Mouse (Mus musculus) thymus, adult 2 months (tissue): ENCODE results near the gene Parp12. TPM values are rescaled to one million over a fixed set of nuclear protein-coding genes. Genes with fewer than 3 reads are reported as not detected.

Experiments
- DNase-seq: peaks from one replicate; pipeline ENCODE4 v3.0.0; 2021
- H3K27ac ChIP-seq: fragments of 200-500 bp; 2 replicates; pipeline ENCODE4 v1.5.1; 2012; ENCODE audit warnings: low read length, control low read depth; ENCODE audit not compliant: control insufficient read depth, insufficient read depth
- H3K27me3 ChIP-seq: fragments of 200-500 bp; 2 replicates; pipeline ENCODE4 v1.6.1; 2012; ENCODE audit warnings: mild to moderate bottlenecking, low read length, moderate library complexity, mixed read lengths; ENCODE audit not compliant: control insufficient read depth, insufficient read depth
- H3K36me3 ChIP-seq: fragments of 200-500 bp; 2 replicates; pipeline ENCODE4 v1.6.1; 2012; ENCODE audit warnings: mild to moderate bottlenecking, low read length, moderate library complexity; ENCODE audit not compliant: control insufficient read depth, insufficient read depth
- H3K4me1 ChIP-seq: fragments of 200-500 bp; replicated peaks from 2 replicates; pipeline ENCODE4 v1.6.1; 2012; ENCODE audit warnings: low read length; ENCODE audit not compliant: control insufficient read depth, insufficient read depth
- H3K4me3 ChIP-seq: fragments of 200-500 bp; 2 replicates; pipeline ENCODE4 v1.5.1; 2012; ENCODE audit warnings: mild to moderate bottlenecking, low read length, control low read depth, moderate library complexity; ENCODE audit not compliant: control insufficient read depth, insufficient read depth
- CTCF ChIP-seq: fragments of 200-500 bp; IDR thresholded peaks from 2 replicates; pipeline ENCODE4 v1.5.1; 2012; ENCODE audit warnings: mild to moderate bottlenecking, control low read depth, low read length, moderate library complexity, borderline replicate concordance; ENCODE audit not compliant: control insufficient read depth, poor library complexity, insufficient read depth; ENCODE audit errors: extremely low read depth
- POLR2A ChIP-seq: fragments of 200-500 bp; IDR thresholded peaks from 2 replicates; pipeline ENCODE4 v1.6.1; 2012; ENCODE audit warnings: mild to moderate bottlenecking, low read length, control low read depth, moderate library complexity; ENCODE audit not compliant: control insufficient read depth, poor library complexity, insufficient read depth; ENCODE audit errors: extremely low read depth
- WGBS: fragments of 180-500 bp; shearing (Covaris S2); methylation state at CpG from one replicate; pipeline ENCODE4 v1.1.7; 2018; 5-methylcytosine and 5-hydroxymethylcytosine counted together
- polyA plus RNA-seq: library from polyadenylated mRNA; depleted of rRNA; stranded (reverse); fragments of >200 nt; gene quantifications from 2 replicates; pipeline ENCODE4 v1.2.3, GENCODE M21; 2012

Parp12 gene
- polyA plus RNA-seq, 1 experiment = 24.3 TPM

GRCm38 (mm10) chr6:39059547-39060497, 58.3 kb downstream of the Parp12 start:
- DNase-seq = no peak
- 58% methylated on average over 12 of the region's 12 CpGs for WGBS
- no peak overlapping the region for H3K4me3 ChIP-seq

DNA sequence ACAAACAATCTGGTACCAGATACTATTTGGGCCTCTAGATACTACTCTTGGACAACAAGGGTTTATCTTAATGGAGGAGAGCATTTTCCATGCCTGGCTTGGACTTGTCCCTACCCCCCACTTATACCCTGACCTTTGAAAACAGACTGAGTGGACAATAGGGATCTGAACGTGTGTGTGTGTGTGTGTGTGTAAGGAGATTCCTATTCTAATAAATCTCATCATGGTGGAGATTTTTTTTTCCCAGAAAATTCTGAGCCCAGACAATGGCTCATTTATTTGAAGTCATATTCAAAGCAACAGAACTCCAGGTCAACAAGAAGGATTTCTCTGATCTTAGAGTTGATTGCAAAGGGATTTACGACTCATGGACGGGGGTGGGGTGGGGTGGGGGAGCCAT, 59.2 kb downstream of the Parp12 start:
- no peak overlapping the region for H3K27ac ChIP-seq
- TF ChIP-seq CTCF (no peak), POLR2A (no peak)
- DNase-seq = no peak
- no peak overlapping the region for H3K4me3 ChIP-seq
- H3K4me1 ChIP-seq = no peaks in the 10 kb centered on the region; the same call in none of the 2 replicates
- no peaks in the 10 kb centered on the region for H3K27me3 ChIP-seq
- 90% methylated on average over 3 of the region's 3 CpGs for WGBS
- H3K36me3 ChIP-seq = no peaks in the 10 kb centered on the region

More at GRCm38 (mm10) chr6:39059547-39060497, 58.3 kb downstream of the Parp12 start:
- H3K27ac ChIP-seq = no peak overlapping the region
- H3K27me3 ChIP-seq = no peaks in the 10 kb centered on the region
- H3K36me3 ChIP-seq = no peaks in the 10 kb centered on the region
- no peak for TF ChIP-seq CTCF
- H3K4me1 ChIP-seq = no peaks in the 10 kb centered on the region; the same call in none of the 2 replicates

GRCm38 (mm10) chr6:39058389-39058788, 59.8 kb downstream of the Parp12 start:
- no peak overlapping the region for H3K4me3 ChIP-seq
- no peak overlapping the region for H3K27ac ChIP-seq
- no peak for DNase-seq

GRCm38 (mm10) chr6:39057161-39057560, 61.0 kb downstream of the Parp12 start:
- Histone ChIP-seq H3K27me3 (no peaks in the 10 kb centered on the region), H3K4me1 (no peaks in the 10 kb centered on the region; the same call in none of the 2 replicates), H3K4me3 (no peak overlapping the region), H3K27ac (no peak overlapping the region), H3K36me3 (no peaks in the 10 kb centered on the region)
- TF ChIP-seq CTCF = no peak
- no peak for TF ChIP-seq POLR2A
- no peak for DNase-seq
- 6% methylated on average over 1 of the region's 1 CpGs for WGBS

More at GRCm38 (mm10) chr6:39058389-39058788, 59.8 kb downstream of the Parp12 start:
- Histone ChIP-seq H3K36me3 (no peaks in the 10 kb centered on the region), H3K27me3 (no peaks in the 10 kb centered on the region), H3K4me1 (no peaks in the 10 kb centered on the region; the same call in none of the 2 replicates)
- TF ChIP-seq CTCF = no peak
- TF ChIP-seq POLR2A = no peak
- 66% methylated on average over 3 of the region's 3 CpGs for WGBS

GRCm38 (mm10) chr6:39055831-39056261, 62.3 kb downstream of the Parp12 start:
- Histone ChIP-seq H3K27me3 (no peaks in the 10 kb centered on the region), H3K4me1 (no peaks in the 10 kb centered on the region; the same call in none of the 2 replicates), H3K4me3 (no peak overlapping the region), H3K36me3 (no peaks in the 10 kb centered on the region), H3K27ac (no peak overlapping the region)
- 61% methylated on average over 7 of the region's 7 CpGs for WGBS
- TF ChIP-seq CTCF (no peak), POLR2A (no peak)
- DNase-seq = no peak

DNA sequence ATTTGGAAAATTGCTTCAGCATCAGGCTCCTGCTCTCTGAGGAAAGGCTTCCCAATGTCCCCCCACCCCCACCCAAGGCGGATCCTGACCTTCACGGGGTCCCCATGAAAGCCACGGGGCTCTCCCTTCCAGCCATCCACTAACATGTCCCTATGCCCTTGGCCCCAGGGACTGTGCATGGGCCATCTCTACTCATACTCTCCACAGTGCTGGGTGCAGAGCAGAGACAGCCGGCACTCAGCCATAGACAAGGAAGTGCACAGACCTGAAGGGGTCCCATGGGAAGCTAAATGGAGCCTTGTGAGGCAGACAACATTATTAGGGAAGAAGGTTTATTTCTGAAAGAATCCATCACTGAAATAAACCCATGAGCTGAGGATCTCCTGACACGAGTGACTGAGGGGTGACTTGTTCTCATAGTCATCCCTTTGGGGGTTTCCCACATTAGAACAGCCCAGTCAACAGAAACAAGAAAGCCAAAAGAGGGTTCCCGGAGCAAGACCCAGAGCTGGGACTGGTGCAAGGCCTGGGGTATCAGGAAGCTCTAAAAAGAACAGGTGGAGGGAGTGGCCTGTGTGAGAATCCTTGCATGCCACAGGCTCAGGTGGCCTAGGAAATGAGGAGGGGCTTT, 63.2 kb downstream of the Parp12 start:
- Histone ChIP-seq H3K27ac (no peak overlapping the region), H3K36me3 (no peaks in the 10 kb centered on the region)
- 85% methylated on average over 6 of the region's 6 CpGs for WGBS

More for the DNA sequence above, 63.2 kb downstream of the Parp12 start:
- no peak overlapping the region for H3K4me3 ChIP-seq
- DNase-seq = no peak
- no peaks in the 10 kb centered on the region for H3K27me3 ChIP-seq
- no peaks in the 10 kb centered on the region; the same call in none of the 2 replicates for H3K4me1 ChIP-seq
- no peak for TF ChIP-seq POLR2A
- no peak for TF ChIP-seq CTCF
